Mouse (Mus musculus): ENCODE data around the gene Rnf169. TPM values are rescaled to one million over a fixed set of nuclear protein-coding genes. Genes with fewer than 3 reads are reported as not detected.
"Not testable (repeated sequence)": the region's sequence is repeated elsewhere in the genome, so short reads cannot be mapped to it uniquely, and the experiment has no call there.

Gene Rnf169
- polyA plus RNA-seq, 1 experiment from 2014 or later = 7.2 TPM

GRCm38 (mm10) chr7:99975819-99976575 is 4.3 kb downstream of the Rnf169 start:
- Histone ChIP-seq H3K27ac (replicated peaks; ENCODE audit: low read depth, low read length) (no peak overlapping the region), H3K27me3 (ENCODE audit: control insufficient read depth, insufficient read depth, low read length) (no peaks in the 10 kb centered on the region), H3K4me3 (ENCODE audit: low read depth, low read length) (no peak overlapping the region), H3K36me3 (ENCODE audit: control insufficient read depth, insufficient read depth, low read length) (no peaks in the 10 kb centered on the region), H3K9me3 (ENCODE audit: control insufficient read depth, low read length) (no peaks in the 10 kb centered on the region), H3K4me2 (ENCODE audit: low read depth, severe bottlenecking) (no peak overlapping the region), H3K9ac (ENCODE audit: low read length) (no peak overlapping the region), H3K4me1 (ENCODE audit: control insufficient read depth, insufficient read depth, low read length) (peaks cover 9% of the 10 kb centered on the region)
- ATAC-seq (ENCODE audit: insufficient number of reproducible peaks, low FRiP score, low TSS enrichment, low read depth) (no peak), DNase-seq (ENCODE audit: low spot score) (no peak)
- 89% methylated on average over 5 of the region's 5 CpGs for WGBS

DNA sequence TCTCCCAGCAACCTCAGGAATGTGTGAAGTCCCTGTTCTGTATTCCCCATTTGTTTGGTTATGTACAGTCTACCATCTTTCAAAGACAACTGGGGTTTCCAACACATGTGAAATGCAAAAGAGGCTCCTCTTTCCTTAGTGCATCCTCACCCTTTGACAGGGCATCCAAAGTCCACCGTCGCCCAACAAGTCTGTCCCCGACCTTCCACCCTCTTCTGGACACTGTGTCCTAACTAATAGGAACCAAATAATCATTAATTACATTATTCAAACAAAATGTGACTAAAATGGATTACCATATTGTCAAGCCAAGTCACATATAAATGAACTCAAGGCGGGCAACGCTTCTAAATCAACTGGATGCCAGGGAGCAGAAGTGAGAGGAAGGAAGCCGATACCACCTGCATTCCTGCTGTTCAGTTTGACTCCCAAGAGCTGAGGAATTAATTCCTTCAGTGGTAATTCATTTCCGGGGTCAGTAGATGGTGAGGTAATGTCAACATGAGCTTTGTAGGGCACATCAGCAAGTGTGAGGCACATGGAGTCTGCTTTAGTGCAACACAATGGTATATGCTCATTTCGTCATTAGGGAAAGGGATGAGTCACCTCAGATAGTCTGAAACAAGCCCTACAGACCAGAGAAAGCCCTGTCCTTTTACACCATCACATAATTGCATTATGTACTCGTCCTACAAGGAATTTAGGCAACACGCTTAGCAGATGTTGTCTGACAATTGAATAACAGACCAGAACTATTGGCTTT is 5.9 kb downstream of the Rnf169 start:
- ATAC-seq (ENCODE audit: insufficient number of reproducible peaks, low FRiP score, low TSS enrichment, low read depth) (no peak), DNase-seq (ENCODE audit: low spot score) (no peak)
- no peaks in the 10 kb centered on the region for H3K27me3 ChIP-seq (ENCODE audit: control insufficient read depth, insufficient read depth, low read length)
- 81% methylated on average over 10 of the region's 10 CpGs for WGBS
- H3K9me3 ChIP-seq (ENCODE audit: control insufficient read depth, low read length) = no peaks in the 10 kb centered on the region
- H3K27ac ChIP-seq (replicated peaks; ENCODE audit: low read depth, low read length) = no peak overlapping the region
- no peak overlapping the region for H3K4me2 ChIP-seq (ENCODE audit: low read depth, severe bottlenecking)
- H3K4me1 ChIP-seq (ENCODE audit: control insufficient read depth, insufficient read depth, low read length) = peaks cover 8% of the 10 kb centered on the region
- no peak overlapping the region for H3K9ac ChIP-seq (ENCODE audit: low read length)
- H3K4me3 ChIP-seq (ENCODE audit: low read depth, low read length) = no peak overlapping the region
- H3K36me3 ChIP-seq (ENCODE audit: control insufficient read depth, insufficient read depth, low read length) = no peaks in the 10 kb centered on the region

DNA sequence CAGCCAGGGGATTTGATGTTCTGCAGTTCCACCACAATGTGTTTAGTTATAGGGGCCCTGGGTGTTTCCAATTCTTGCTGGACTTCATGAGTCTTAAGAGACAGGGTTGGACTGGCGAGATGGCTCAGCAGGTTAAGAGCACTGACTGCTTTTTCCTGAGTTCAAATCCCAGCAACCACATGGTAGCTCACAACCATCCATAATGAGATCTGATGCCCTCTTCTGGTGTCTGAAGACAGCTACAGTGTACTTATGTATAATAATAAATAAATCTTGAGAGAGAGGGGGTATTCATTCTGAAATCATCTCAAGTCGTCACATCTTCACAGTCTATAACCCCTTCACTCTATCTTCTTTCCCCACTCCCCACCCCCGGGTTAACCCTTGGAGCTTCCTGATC is 7.3 kb downstream of the Rnf169 start:
- not testable (repeated sequence) for DNase-seq (ENCODE audit: low spot score); H3K4me1 ChIP-seq (ENCODE audit: control insufficient read depth, insufficient read depth, low read length); H3K27ac ChIP-seq (replicated peaks; ENCODE audit: low read depth, low read length); ATAC-seq (ENCODE audit: insufficient number of reproducible peaks, low FRiP score, low TSS enrichment, low read depth); H3K9ac ChIP-seq (ENCODE audit: low read length); H3K9me3 ChIP-seq (ENCODE audit: control insufficient read depth, low read length); H3K36me3 ChIP-seq (ENCODE audit: control insufficient read depth, insufficient read depth, low read length); H3K4me2 ChIP-seq (ENCODE audit: low read depth, severe bottlenecking); H3K4me3 ChIP-seq (ENCODE audit: low read depth, low read length); H3K27me3 ChIP-seq (ENCODE audit: control insufficient read depth, insufficient read depth, low read length)
- 90% methylated on average over 3 of the region's 3 CpGs for WGBS

GRCm38 (mm10) chr7:99971926-99972325 is 8.3 kb downstream of the Rnf169 start:
- no peak overlapping the region for H3K27ac ChIP-seq (replicated peaks; ENCODE audit: low read depth, low read length)
- H3K9ac ChIP-seq (ENCODE audit: low read length) = no peak overlapping the region
- H3K36me3 ChIP-seq (ENCODE audit: control insufficient read depth, insufficient read depth, low read length) = no peaks in the 10 kb centered on the region
- 82% methylated on average over 2 of the region's 2 CpGs for WGBS
- H3K9me3 ChIP-seq (ENCODE audit: control insufficient read depth, low read length) = no peaks in the 10 kb centered on the region
- no peaks in the 10 kb centered on the region for H3K27me3 ChIP-seq (ENCODE audit: control insufficient read depth, insufficient read depth, low read length)
- ATAC-seq (ENCODE audit: insufficient number of reproducible peaks, low FRiP score, low TSS enrichment, low read depth) (no peak), DNase-seq (ENCODE audit: low spot score) (no peak)
- no peak overlapping the region for H3K4me3 ChIP-seq (ENCODE audit: low read depth, low read length)
- H3K4me1 ChIP-seq (ENCODE audit: control insufficient read depth, insufficient read depth, low read length) = peaks cover 8% of the 10 kb centered on the region
- no peak overlapping the region for H3K4me2 ChIP-seq (ENCODE audit: low read depth, severe bottlenecking)

- no peaks in the 10 kb centered on the region for H3K9me3 ChIP-seq (ENCODE audit: control insufficient read depth, low read length)
- H3K36me3 ChIP-seq (ENCODE audit: control insufficient read depth, insufficient read depth, low read length) = no peaks in the 10 kb centered on the region
- H3K27me3 ChIP-seq (ENCODE audit: control insufficient read depth, insufficient read depth, low read length) = no peaks in the 10 kb centered on the region
- H3K27ac ChIP-seq (replicated peaks; ENCODE audit: low read depth, low read length) = no peak overlapping the region
- DNase-seq (ENCODE audit: low spot score) = no peak
- no peak overlapping the region for H3K4me2 ChIP-seq (ENCODE audit: low read depth, severe bottlenecking)
- WGBS = 78% methylated on average over 4 of the region's 4 CpGs
- no peak overlapping the region for H3K9ac ChIP-seq (ENCODE audit: low read length)
- ATAC-seq (ENCODE audit: insufficient number of reproducible peaks, low FRiP score, low TSS enrichment, low read depth) = no peak
- H3K4me1 ChIP-seq (ENCODE audit: control insufficient read depth, insufficient read depth, low read length) = peaks cover 20% of the 10 kb centered on the region
- no peak overlapping the region for H3K4me3 ChIP-seq (ENCODE audit: low read depth, low read length)
Measured at GRCm38 (mm10) chr7:99969151-99969550, 11.1 kb downstream of the Rnf169 start.

DNA sequence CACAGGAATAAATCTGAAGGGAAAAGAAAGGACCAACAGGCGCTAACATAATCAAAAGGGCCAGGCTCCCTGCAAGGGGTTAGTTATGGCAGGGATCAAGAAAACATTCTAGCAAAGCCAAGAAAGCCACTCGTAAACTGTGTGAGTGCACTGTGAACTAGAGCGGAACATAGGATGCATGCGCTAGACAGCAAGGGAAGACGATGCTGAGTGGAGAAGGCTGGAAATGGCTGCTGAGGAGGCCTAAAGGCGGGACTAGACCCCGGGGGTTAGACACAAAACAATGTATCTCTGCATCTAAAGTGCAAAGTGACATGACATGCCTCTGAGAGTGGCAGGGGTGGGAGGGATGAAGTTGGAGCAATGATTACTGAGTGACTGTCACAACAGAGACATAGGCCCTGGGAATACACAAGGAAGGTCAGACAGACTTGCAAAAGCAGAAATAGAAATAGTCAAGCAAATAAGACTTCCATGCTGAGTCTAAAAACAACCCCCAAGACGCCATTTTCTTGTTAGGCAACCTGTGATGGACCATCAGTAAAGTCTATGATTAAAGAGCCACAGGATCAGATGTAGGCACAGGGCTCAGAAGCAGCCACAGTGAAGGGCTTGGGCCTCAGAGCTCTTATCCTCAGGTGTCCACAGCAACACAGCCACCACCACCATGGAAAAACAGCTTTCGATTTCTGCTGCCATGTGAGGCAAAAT is 14.1 kb downstream of the Rnf169 start:
- no peak overlapping the region for H3K4me2 ChIP-seq (ENCODE audit: low read depth, severe bottlenecking)
- WGBS = 57% methylated on average over 9 of the region's 9 CpGs
- H3K4me3 ChIP-seq (ENCODE audit: low read depth, low read length) = no peak overlapping the region
- no peaks in the 10 kb centered on the region for H3K36me3 ChIP-seq (ENCODE audit: control insufficient read depth, insufficient read depth, low read length)
- no peak overlapping the region for H3K27ac ChIP-seq (replicated peaks; ENCODE audit: low read depth, low read length)
- H3K4me1 ChIP-seq (ENCODE audit: control insufficient read depth, insufficient read depth, low read length) = peaks cover 13% of the 10 kb centered on the region
- ATAC-seq (ENCODE audit: insufficient number of reproducible peaks, low FRiP score, low TSS enrichment, low read depth) = no peak
- DNase-seq (ENCODE audit: low spot score) = no peak
- H3K27me3 ChIP-seq (ENCODE audit: control insufficient read depth, insufficient read depth, low read length) = no peaks in the 10 kb centered on the region
- no peak overlapping the region for H3K9ac ChIP-seq (ENCODE audit: low read length)
- H3K9me3 ChIP-seq (ENCODE audit: control insufficient read depth, low read length) = no peaks in the 10 kb centered on the region

- Histone ChIP-seq H3K4me2 (ENCODE audit: low read depth, severe bottlenecking) (no peak overlapping the region), H3K36me3 (ENCODE audit: control insufficient read depth, insufficient read depth, low read length) (no peaks in the 10 kb centered on the region), H3K4me1 (ENCODE audit: control insufficient read depth, insufficient read depth, low read length) (peaks cover 12% of the 10 kb centered on the region; the same call in 1 of the 2 replicates), H3K4me3 (ENCODE audit: low read depth, low read length) (no peak overlapping the region), H3K9ac (ENCODE audit: low read length) (no peak overlapping the region), H3K9me3 (ENCODE audit: control insufficient read depth, low read length) (no peaks in the 10 kb centered on the region), H3K27me3 (ENCODE audit: control insufficient read depth, insufficient read depth, low read length) (no peaks in the 10 kb centered on the region), H3K27ac (replicated peaks; ENCODE audit: low read depth, low read length) (no peak overlapping the region)
- WGBS = 20% methylated on average over 9 of the region's 9 CpGs
- DNase-seq (ENCODE audit: low spot score) (no peak), ATAC-seq (ENCODE audit: insufficient number of reproducible peaks, low FRiP score, low TSS enrichment, low read depth) (no peak)
Measured at GRCm38 (mm10) chr7:99965020-99965841, 15.0 kb downstream of the Rnf169 start.
